Mouse (Mus musculus) CD4-positive naive resting alpha-beta T cell, adult 76 days (primary cell): ENCODE results near the gene Fthl17b. TPM values are rescaled to one million over a fixed set of nuclear protein-coding genes. Genes with fewer than 3 reads are reported as not detected.

Experiments used
- total RNA-seq: library from RNA; stranded (reverse); gene quantifications from one replicate; pipeline ENCODE4 v1.2.4, GENCODE M21; 2023

Fthl17b gene
- not detected for total RNA-seq

DNA sequence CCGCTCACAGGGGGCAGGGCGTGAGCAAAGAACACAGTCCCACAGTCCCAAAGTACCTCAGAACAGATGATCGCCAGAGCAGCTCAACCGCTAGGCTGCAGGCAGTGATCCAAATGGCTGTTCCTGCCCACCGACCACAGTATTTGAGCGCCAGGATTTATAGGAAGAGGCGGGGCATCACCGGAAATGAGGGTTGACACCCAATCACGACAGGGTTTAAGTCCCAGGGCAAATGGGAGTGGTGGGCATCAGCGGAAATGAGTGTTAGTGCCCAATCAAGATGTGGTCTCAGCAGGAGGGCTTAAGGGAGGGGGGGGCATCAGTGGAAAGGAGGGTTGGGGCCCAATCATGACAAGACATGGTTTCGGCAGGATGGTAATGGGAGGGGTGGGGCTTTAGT is at the start of gene Fthl17b:
Fthl17b (minus strand) TSS at position 101 of the 400 bp plus-strand sequence.

DNA sequence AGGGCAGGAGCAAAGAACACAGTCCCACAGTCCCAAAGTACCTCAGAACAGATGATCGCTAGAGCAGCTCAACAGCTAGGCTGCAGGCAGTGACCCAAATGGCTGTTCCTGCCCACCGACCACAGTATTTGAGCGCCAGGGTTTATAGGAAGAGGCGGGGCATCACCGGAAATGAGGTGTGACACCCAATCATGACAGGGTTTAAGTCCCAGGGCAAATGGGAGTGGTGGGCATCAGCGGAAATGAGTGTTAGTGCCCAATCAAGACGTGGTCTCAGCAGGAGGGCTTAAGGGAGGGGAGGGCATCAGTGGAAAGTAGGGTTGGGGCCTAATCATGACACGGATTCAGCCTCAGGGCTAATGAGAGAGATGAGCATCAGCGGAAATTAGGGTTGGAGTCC is 23.9 kb upstream of the Fthl17b start, which contains the start of gene Fthl17d:
Fthl17d (minus strand) TSS at position 101 of the 400 bp plus-strand sequence.

DNA sequence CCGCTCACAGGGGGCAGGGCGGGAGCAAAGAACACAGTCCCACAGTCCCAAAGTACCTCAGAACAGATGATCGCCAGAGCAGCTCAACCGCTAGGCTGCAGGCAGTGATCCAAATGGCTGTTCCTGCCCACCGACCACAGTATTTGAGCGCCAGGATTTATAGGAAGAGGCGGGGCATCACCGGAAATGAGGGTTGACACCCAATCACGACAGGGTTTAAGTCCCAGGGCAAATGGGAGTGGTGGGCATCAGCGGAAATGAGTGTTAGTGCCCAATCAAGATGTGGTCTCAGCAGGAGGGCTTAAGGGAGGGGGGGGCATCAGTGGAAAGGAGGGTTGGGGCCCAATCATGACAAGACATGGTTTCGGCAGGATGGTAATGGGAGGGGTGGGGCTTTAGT is 13.7 kb upstream of the Fthl17b start, which contains the start of gene Fthl17c:
Fthl17c (minus strand) TSS at position 101 of the 400 bp plus-strand sequence.

Other genes with a start within 250 kb of the Fthl17b start
- not detected for gene Ssx9, start 214.5 kb downstream of the Fthl17b start, total RNA-seq
- gene Ssxb5, start 159.3 kb downstream of the Fthl17b start, total RNA-seq: not detected
- gene Gm6592, start 119.0 kb downstream of the Fthl17b start, total RNA-seq: not detected
- gene Gm5751, start 88.7 kb downstream of the Fthl17b start, total RNA-seq: not detected
- gene B630019K06Rik, start 70.6 kb downstream of the Fthl17b start, total RNA-seq: 1.2 TPM
- gene Fthl17c, start 13.6 kb upstream of the Fthl17b start, total RNA-seq: not detected
- gene Fthl17d, start 23.8 kb upstream of the Fthl17b start, total RNA-seq: not detected
- gene Fthl17e, start 70.5 kb upstream of the Fthl17b start, total RNA-seq: not detected
- gene Fthl17f, start 100.0 kb upstream of the Fthl17b start, total RNA-seq: not detected
- gene 4930402K13Rik, start 141.6 kb upstream of the Fthl17b start, total RNA-seq: not detected
- not detected for gene Lancl3, start 236.9 kb upstream of the Fthl17b start, total RNA-seq